Mouse (Mus musculus): Measurements from ENCODE around the gene Lcmt1. TPM values are rescaled to one million over a fixed set of nuclear protein-coding genes. Genes with fewer than 3 reads are reported as not detected.

Lcmt1 gene
- total RNA-seq, 2 experiments from 2014 or later = 25.0 to 25.3 TPM

DNA sequence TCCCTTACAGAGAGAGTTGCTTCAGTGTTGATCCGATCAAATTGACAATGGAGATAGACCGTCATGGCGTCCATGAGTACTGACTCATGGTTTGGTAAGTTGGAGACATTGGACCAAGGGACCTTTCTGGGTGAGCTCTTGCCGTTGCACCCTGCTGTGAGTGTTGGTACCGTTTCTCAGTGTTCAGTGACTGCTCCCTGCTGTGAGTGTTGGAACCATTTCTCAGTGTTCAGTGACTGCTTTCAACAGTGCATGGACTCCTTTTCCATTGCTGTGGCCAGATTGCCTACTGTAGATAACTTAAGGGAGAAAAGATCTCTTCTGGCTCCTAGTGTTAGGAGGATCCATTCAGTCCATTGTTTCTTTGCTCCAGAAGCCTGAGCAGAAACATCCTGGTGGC lies 27.3 kb downstream of the Lcmt1 start:
- intact Hi-C loops (cut with DNase I) = loop anchor here (5.0 to 10.0 kb wide), 2 partner anchors 190 to 402 kb away; no protein-coding TSS in a partner anchor
- DNase-seq = no peak

DNA sequence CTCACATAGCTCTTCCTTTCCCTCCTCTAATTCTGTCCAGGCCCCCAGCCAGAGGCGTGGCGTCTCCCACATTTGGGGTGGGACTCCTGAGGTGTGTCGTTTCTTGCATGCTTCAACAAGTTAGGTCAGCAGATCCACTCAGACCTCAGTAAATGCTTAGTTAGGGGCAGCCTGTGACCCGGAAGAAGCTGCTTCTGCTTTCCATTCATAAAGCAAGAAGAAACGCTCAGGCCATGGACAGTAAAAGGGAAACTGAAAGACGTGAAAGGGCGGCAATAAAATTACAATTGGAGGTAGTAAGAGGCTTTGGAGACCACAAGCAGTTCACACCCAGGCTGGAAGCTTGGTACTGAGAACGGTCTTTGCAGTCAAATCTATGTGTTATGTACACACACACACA lies 27.8 kb downstream of the Lcmt1 start:
- intact Hi-C loops (cut with DNase I) = loop anchor here (5.0 to 10.0 kb wide), 2 partner anchors 190 to 403 kb away; no protein-coding TSS in a partner anchor
- DNase-seq = no peak

DNA sequence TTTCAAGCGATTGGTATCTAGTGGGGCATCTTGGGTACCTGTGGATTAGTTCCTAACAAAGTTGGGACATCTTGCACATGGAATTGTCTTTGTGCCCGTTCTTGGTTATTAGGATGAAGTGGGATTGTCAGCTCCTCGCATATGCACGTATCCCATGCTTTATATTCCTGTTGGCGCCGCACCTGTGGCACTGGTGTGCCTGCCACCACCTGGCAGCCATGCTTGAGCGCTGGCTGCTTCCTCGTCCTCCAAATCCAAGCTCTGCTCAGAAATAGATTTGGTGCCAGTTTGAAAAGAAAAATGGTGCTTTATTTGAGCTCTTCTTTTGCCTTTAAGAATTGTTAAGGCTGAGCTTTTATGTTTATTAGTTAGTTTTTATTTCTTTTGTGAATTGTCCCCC lies 28.3 kb downstream of the Lcmt1 start:
- intact Hi-C loops (cut with DNase I) = loop anchor here (5.0 to 10.0 kb wide), 2 partner anchors 191 to 403 kb away; no protein-coding TSS in a partner anchor
- no peak for DNase-seq

DNA sequence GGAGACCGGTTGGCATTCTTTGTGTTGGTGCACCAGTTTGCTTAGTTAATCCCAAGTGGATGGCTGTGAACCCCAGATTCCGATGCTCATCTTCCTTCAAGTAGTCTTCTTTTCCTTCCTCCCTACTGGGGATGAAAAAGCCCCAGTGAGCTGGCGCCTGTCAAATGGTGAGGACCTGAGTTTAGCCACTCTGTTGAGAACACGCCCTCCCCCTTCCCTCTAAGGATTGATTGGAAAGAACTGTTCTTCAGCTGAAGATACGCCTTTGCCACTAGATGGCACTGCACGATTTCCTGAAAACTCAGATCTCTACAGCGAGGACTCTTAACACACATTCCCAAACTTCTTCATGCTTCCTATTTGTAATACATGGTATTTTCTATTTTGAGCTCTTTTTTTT lies 29.2 kb downstream of the Lcmt1 start:
- intact Hi-C loops (cut with DNase I) = loop anchor here (1.0 to 10.0 kb wide), 3 partner anchors 66 to 404 kb away; no protein-coding TSS in a partner anchor
- peak; percentile 43 to 72 for DNase-seq

DNA sequence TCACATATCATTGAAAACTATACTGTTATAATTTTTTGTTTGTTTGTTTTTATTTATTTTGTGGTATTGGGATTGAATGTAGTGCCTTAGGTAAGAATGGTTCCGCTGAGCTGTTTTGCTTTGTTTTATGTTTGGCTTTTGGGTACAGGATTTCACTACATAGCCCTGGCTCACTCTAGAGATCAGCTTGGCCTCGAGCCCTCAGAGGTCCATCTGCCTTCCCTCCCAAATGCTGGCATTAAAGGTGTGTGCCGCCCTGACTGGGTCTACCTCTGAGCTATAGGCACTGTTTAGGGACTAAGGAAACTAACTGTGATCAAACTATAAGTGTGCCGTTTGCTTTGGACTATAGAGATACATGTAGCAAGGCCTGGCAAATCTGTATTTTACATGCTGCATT lies 29.7 kb downstream of the Lcmt1 start:
- intact Hi-C loops (cut with DNase I) = loop anchor here (1.0 to 10.0 kb wide), 3 partner anchors 66 to 404 kb away; no protein-coding TSS in a partner anchor
- DNase-seq = no peak

DNA sequence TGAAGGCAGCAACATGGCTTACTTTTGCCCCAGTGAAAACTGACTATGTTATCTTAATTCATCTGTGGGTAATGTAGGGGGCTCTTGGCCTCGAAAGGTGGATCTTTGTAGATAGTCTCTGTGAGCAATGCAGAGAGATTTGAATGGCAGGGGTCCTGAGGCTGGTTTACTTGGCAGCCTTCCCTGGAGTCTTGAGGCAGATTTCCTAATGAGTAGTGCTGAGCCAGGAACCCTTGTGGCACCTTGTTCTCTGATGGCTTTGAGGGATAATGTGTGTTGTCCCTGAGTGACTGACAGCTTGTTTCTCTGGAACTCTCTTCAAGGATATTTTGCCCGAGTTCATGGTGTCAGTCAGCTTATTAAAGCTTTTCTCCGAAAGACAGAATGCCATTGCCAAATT lies 31.5 kb downstream of the Lcmt1 start:
- intact Hi-C loops (cut with DNase I) = no loop called here
- DNase-seq = no peak

DNA sequence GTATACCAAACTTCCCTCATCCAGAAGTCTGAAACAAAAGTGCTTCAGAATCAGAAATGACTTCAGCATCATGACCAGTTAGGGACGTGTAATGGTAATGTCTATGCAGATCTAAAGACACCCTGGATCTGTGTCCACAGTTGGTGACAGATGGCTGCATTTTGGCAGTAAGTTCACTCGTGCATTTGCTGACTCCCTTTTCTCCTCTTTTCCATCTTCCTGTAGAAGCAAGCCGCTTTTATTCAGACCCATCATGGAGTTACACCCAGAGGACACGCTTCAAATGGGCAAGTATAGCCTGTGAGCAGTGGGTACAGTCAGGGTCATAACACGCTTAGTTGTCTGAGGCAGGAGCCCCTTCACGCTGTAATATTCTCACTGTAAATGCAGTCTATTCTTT lies 34.6 kb downstream of the Lcmt1 start:
- intact Hi-C loops (cut with DNase I) = no loop called here
- DNase-seq = no peak

DNA sequence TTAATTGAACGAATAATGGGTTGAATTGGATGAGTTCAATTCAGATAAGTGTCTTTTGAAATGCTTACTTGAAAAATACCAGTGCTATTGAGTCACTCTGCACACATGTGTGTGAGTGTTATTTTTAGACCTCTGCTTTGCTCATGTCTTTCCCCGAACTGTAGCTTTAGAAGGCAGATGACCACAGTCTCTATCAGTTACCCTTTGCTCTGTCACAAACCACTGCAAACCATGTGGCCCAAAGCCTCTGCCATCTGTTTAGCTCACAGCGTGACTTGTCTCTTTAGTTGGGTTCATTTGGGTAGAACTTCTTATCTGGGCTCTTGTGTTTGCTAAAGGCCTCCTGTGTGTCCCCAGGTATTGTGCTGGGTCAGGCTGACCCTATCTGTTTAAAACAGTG lies 36.0 kb downstream of the Lcmt1 start:
- intact Hi-C loops (cut with DNase I) = no loop called here

DNA sequence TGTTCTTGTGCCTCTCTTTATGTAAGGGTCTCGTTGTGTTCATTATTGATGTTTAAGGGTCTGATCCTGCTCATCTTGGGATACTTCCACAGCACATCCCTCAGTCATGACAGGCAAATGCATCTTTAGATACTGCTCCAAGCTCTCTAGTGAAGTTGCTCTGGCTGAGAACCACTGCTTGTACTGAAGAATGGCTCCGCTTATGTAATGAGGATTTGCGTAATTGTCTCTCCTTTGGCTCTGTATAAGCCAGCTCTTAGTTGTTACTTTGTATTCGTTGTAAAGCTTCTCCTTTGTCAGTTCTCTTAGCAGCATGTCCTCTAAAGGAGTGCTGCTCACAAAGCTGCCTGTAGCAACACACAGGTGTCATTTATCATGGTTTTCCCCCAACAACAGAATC lies 37.4 kb downstream of the Lcmt1 start:
- intact Hi-C loops (cut with DNase I) = no loop called here
- no peak for DNase-seq

More for the DNA sequence above, 36.0 kb downstream of the Lcmt1 start:
- DNase-seq = no peak

DNA sequence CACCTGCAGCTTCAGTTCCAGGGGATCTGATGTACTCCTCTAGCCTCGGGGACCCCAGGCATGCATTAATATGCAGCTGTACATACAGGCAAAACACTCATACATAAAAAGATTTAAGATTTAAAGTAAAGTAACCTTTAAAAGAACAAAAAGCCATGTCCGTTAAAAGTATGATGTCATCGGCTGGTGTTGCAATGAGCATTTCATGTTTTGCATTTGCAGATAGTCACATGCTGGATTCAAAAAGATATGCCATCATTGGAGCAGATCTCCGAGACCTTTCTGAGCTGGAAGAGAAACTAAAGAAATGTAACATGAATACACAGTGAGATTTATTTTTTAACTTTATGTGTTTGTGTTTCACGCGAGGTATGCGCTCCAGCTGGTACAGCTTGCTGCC lies 40.9 kb downstream of the Lcmt1 start:
- intact Hi-C loops (cut with DNase I) = no loop called here
- DNase-seq = no peak

DNA sequence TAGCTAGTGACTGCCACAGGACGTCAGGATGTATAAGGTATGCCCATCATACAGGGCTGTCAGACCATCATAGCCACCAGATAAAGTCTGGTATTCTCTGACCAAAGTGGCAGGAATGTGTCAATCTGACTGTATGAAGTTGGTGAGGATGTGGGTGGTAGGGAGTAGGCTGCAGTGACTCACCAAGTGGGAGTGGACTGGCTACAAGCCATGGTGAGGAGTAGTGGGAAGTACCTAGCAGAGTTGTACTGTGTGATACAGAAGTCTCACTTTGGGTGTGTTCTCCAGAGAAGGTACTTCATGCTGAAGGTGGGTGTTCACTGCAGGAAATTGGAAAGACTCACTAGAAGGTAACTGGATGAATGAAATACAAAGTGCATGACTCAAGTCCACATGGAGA lies 41.5 kb downstream of the Lcmt1 start:
- DNase-seq = peak in 1 of 2 experiments; percentile 19
- intact Hi-C loops (cut with DNase I) = no loop called here

DNA sequence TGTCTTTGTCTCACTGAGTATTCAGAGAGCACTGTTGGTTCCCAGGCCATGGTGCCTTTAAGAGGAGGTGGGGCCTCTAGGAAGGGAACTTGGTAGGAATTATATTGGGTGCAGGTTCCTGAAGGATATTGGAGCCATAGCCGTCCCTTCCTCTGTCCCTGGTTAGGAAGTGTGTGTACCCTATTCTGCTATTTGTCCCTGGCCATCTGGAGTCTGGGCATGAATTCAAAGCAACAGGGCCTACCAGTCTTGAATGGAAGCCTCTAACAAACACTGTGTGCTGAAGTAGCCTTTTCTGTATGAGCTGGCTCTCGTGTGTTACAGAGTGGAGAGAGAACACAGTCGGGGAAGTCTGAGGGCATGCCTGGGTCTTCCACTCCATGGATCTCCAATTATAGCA lies 42.6 kb downstream of the Lcmt1 start:
- intact Hi-C loops (cut with DNase I) = no loop called here
- DNase-seq = no peak

DNA sequence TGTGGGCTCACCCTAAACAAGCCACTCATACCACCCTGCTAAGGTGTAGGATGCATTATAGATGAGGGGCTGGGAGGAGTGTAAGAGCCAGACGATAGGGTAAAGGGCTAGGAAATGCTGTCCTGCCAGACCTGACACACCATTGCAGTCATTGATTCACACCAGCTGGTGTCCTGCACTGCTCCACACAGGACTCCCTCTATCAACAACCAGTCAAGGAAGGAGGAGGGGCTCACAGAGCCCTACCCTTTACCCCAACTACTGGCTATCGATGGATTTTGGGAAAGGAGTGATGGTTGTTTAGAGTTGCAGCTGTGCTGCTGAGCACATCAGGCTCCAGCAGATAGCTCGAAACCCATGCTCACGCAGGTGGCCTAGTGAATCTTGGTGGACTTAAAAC lies 47.2 kb downstream of the Lcmt1 start:
- intact Hi-C loops (cut with DNase I) = no loop called here
- DNase-seq = no peak

DNA sequence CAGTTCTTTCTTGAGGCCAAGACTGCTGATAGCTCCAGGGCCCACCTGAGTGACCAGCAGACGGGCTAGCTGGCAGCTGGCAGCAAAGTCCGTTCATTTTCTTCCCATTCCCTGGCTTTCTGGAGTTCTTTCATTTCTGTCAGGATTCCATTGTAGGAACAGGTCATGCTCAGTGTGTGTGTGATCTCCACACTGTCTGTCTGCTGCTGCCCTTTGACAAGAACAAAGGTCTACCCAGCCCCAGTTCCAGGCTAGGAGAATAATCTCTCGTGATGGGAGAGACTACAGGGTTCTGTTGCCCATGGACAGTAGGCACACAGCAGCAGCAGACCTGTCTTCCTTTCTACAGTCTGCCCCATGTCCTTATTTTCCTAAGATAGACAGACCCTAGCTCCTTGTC lies 48.1 kb downstream of the Lcmt1 start:
- intact Hi-C loops (cut with DNase I) = no loop called here
- no peak for DNase-seq

DNA sequence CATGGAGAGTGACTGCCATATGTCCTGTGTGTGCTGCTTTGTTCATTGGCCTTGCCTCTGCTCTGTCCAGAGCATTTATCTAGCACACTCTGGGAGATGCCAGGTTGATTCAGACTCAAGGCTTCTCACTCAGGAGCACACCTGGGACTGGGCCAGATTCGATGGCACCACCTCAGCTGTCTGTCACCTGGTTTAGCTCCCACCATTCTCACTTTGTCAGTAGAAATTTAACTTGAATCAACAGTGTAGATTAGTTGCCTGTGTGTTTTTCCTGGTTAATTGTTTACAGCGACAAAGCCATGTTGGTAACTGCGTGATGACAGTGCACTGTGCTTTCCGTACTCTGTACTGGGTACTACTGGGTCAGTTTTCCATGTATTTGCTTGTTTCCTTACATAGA lies 50.4 kb downstream of the Lcmt1 start:
- DNase-seq = no peak
- intact Hi-C loops (cut with DNase I) = no loop called here

DNA sequence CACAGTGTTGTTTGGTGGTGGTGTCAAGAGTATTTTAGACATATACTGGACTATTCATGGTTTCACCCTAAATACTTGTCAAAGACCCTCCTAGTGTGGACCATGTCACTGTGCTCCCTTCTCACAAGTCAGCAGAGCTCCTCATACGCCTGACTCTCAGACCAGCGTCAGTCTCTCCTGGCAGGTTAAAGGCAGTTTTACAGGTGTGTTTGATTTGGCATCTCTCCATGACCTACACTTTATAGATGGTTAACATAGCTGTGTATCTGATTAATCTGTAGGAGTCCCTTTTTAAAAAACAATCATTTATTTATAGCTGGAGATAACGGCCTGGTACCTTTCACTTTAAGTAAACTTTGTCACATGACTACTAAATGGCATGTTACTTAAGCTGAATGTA lies 52.4 kb downstream of the Lcmt1 start:
- DNase-seq = no peak
- intact Hi-C loops (cut with DNase I) = no loop called here

DNA sequence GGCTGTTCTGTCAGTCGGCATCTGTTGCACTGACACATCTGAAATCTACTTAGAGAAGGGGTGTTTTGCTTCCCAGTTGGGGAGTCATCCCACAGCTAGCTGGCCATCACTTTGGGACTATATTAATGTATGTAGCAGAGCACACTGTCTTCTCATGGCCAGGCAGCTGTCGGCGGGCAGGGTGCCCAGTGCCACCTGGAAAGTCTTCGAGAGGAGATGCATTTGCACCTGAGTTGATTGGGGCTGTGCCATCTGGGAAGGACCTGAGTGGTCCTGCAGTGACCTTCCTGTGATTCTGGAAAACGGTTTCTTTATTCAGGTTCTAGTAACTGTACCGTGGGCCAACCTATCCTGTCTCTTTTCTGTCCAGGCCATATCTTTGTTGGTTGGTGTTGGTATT lies 54.7 kb downstream of the Lcmt1 start:
- DNase-seq = no peak
- intact Hi-C loops (cut with DNase I) = no loop called here

DNA sequence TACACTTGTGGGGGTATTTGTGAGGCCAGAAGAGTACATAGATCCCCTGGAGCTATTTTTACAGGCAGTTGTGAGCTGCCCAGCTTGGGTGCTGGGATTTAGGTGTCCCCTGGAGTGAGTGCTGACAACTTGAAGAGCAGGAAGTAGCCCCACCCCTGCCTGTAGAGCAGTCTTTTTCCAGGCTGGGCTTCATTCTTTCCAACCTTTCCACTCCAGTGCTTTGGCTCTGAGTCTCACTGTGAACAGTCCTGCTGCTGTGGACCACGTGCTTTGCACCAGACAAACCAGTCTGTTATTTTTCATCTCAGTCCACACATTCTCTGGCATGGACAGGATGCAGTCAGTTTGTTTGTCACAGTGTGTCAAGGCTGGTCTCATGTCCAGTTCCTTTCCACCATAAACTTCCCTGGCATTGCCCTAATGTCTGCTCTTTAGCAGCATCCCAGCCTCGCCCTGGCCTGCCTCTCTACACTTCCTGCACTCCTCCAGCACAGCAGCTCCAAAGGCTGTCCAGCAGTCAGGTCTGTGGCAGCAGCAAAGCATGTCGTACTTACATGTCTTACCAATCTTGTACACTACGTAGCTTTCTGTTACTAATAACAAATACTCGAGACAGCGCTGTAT lies 55.7 kb downstream of the Lcmt1 start:
- intact Hi-C loops (cut with DNase I) = no loop called here
- DNase-seq = no peak

DNA sequence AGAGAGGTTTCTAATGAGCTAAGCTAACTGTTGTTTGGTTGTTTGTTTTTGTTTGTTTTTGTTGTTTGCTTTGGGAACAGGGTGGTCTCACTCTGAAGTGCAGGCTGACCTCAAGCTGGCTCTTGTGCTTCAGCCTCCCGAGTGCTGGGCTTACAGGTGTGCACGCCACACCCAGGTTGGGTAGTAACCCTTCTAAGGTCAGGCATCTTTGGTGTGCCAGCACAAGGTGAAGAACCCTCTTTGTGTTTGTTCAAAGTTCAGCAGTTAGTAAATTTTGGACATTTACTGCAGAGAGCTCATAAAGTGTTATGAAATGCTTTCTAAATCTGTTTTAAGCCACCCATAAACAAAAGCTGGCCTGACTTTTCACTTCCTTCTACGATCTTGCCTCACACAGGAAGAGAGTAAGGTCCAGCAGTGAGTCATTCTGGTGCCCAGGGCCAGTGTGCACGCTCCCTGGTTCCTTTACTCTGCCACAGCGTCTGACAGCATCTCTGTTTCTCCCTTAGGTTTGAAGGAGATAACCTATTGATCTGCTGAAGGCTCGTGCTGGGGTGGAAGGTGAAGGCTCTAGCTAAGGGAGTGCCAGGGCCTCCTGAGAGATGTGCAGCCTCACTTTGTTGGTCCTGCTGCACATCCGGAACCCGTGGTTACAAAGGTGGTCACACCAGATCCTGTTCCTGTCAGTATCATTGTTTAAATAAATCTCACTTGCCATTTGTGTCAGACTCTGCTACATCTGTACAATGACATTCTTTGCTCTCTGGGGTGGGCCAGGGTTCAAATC lies 60.2 kb downstream of the Lcmt1 start:
- intact Hi-C loops (cut with DNase I) = no loop called here
- DNase-seq = peak in 1 of 2 experiments; percentile 6

DNA sequence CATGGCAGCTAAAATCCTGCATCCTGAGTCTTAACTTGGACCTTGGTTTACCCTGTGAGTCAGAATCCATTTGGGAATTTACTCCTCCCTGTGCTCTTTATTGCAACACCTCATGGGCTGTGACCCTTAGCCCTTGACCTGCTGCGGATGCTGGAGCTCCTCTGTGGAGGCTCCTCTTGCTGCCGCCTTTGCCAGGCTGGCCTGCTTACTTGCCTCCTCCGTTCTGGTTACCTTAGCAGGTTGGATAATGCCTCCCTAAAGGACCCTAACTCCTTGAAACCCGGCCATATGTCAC lies 60.8 kb downstream of the Lcmt1 start:
- intact Hi-C loops (cut with DNase I) = no loop called here
- no peak for DNase-seq

DNA sequence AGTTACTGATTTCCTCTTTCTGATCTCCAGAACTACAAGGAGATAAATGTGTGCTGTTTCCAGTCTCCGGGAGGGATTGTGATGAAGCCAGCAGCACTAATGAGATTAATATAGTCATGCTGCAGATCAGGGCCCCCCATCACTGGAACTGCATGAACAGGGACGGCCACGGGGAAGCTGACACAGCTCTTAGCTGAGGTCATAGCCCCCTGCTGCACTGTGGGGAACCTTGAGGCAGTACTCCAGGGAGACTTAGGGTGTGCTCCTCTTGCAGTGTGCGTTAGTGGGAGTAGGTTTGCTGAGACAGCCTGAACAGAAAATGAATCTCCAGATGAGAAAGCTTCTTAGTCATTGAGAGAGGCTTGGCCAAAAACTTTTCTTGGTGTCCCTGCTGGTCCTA lies 61.6 kb downstream of the Lcmt1 start:
- intact Hi-C loops (cut with DNase I) = no loop called here
- no peak for DNase-seq

DNA sequence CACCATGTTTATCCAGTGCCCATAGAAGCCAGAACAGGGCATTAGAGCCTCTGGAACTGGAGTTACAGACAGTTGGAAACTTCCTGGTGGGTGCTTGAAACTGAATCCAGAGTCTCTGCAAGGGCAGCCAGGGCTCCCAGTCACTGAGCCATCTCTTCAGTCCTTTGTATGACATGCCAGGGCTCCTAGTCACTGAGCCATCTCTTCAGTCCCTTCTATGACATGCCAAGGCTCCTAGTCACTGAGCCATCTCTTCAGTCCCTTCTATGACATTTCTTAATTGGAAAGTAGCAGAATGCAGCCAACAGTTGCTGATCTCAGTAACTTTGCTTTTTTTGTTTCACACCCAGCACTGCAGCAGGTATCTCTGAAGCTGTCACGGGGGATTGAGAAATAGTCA lies 72.5 kb downstream of the Lcmt1 start:
- DNase-seq = no peak
- intact Hi-C loops (cut with DNase I) = no loop called here

Measured in heart, postnatal 14 days (tissue).